In the genomic region with DNA sequence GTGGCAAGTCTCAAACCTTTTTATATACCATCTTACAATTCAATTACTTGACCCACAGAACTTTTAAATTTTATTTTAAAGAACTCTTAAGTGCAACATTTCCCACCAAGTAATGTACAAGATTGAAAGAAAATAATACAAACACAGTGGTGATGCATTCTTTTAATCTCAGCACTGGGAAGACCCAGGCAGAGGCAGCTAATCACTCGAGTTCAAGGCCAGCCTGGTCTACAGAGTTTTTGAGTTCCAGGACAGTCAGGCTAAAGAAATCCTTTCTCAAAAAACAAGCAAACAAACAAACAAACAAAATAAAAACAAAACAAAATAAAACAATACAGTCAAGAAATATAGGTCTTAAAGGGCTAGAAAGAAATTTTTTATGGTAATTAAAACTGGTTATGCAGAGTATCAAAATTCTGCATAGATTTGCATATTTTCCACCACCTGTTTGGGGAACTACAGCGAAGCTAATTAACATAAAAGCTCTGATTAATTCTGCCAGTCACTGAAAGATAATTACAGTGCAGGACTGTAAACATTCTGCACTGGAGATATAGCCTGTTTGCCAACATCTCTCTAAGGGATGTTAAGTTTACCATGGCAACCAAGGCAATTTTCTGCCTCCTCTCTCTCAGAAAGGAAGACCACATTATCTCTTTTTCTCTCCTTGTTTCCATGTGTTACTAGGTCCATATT, we compare ENCODE assay signal across 15 mouse cellular contexts.
DNase-seq lines count a peak whose midpoint lies in the region; ATAC-seq and TF ChIP-seq lines count a peak whose summit lies in the region.
"Had no signal": no experiment of that assay in that cellular context is flagged by ENCODE, and none has a peak within 500 bp of the region (broad histone marks: within the 10 kb centered on the region; RNA-seq: fewer than 3 reads in every experiment).

No protein-coding gene starts in this region.

- no peak overlapping the region for H3K9ac ChIP-seq in forebrain, embryonic 11.5 days (ENCODE audit: low read length)
- H3K9ac ChIP-seq in hindbrain, embryonic 16.5 days (ENCODE audit: low read depth, low read length), result no peak overlapping the region
- no peak overlapping the region for H3K9ac ChIP-seq in neural tube, embryonic 14.5 days (replicated peaks; ENCODE audit: low read depth, low read length)
- H3K9ac ChIP-seq in intestine, embryonic 16.5 days (ENCODE audit: low read depth, low read length), result no peak overlapping the region
- H3K9ac ChIP-seq: embryonic facial prominence, embryonic 12.5 days; limb, embryonic 15.5 days had no signal

- TF ChIP-seq POLR2A in brain, embryonic 14.5 days (IDR thresholded peaks at IDR 0.05; ENCODE audit: borderline replicate concordance, extremely low read depth, insufficient read depth, insufficient read length, poor library complexity, severe bottlenecking), result no peak

- H3K4me2 ChIP-seq in forebrain, embryonic 11.5 days (ENCODE audit: low read depth, low read length, severe bottlenecking), result no peak overlapping the region
- H3K4me2 ChIP-seq in hindbrain, embryonic 16.5 days (ENCODE audit: low read length), result no peak overlapping the region
- peak overlapping the region; percentile 9; the same call in 1 of the 2 replicates for H3K4me2 ChIP-seq in neural tube, embryonic 14.5 days (ENCODE audit: low read depth, low read length)
- no peak overlapping the region for H3K4me2 ChIP-seq in intestine, embryonic 16.5 days (ENCODE audit: low read depth, low read length)
- H3K4me2 ChIP-seq: embryonic facial prominence, embryonic 12.5 days; limb, embryonic 15.5 days had no signal

- H3K27ac ChIP-seq in forebrain, embryonic 11.5 days (ENCODE audit: low read depth, low read length), result no peak overlapping the region
- H3K27ac ChIP-seq in forebrain, embryonic 10.5 days, result no peak overlapping the region
- no peak overlapping the region for H3K27ac ChIP-seq in hindbrain, embryonic 16.5 days (ENCODE audit: low read depth, low read length)
- peak overlapping the region; percentile 45; the same call in 1 of the 2 replicates for H3K27ac ChIP-seq in neural tube, embryonic 14.5 days (ENCODE audit: low read depth, low read length)
- no peak overlapping the region for H3K27ac ChIP-seq in intestine, embryonic 16.5 days (ENCODE audit: low read length)
- H3K27ac ChIP-seq: embryonic facial prominence, embryonic 12.5 days; kidney, postnatal 0 days; limb, embryonic 15.5 days had no signal

- 68% methylated on average over 2 of the region's 2 CpGs for WGBS in forebrain, embryonic 11.5 days
- 88% methylated on average over 2 of the region's 2 CpGs for WGBS in forebrain, embryonic 10.5 days
- 41% methylated on average over 2 of the region's 2 CpGs for WGBS in hindbrain, embryonic 16.5 days
- WGBS in neural tube, embryonic 14.5 days, result 48% methylated on average over 2 of the region's 2 CpGs
- 85% methylated on average over 2 of the region's 2 CpGs for WGBS in intestine, embryonic 16.5 days

- H3K9me3 ChIP-seq in forebrain, embryonic 11.5 days (ENCODE audit: control insufficient read depth, low read length), result no peaks in the 10 kb centered on the region
- H3K9me3 ChIP-seq in forebrain, embryonic 10.5 days, result peaks cover 5% of the 10 kb centered on the region; the same call in 1 of the 2 replicates
- H3K9me3 ChIP-seq in hindbrain, embryonic 16.5 days (ENCODE audit: control insufficient read depth, low read length), result no peaks in the 10 kb centered on the region
- no peaks in the 10 kb centered on the region for H3K9me3 ChIP-seq in neural tube, embryonic 14.5 days (ENCODE audit: control insufficient read depth, low read length)
- H3K9me3 ChIP-seq in intestine, embryonic 16.5 days (ENCODE audit: control insufficient read depth, low read length), result no peaks in the 10 kb centered on the region
- H3K9me3 ChIP-seq: embryonic facial prominence, embryonic 12.5 days; limb, embryonic 15.5 days had no signal

- no peak for DNase-seq in forebrain, embryonic 11.5 days (ENCODE audit: low spot score)
- no peak for DNase-seq in forebrain, embryonic 10.5 days (ENCODE audit: extremely low spot score, low spot score)
- DNase-seq in brain, embryonic 14.5 days (ENCODE audit: low read depth), result peak; percentile 91
- no peak for DNase-seq in lung, postnatal 10 days
- no peak for DNase-seq in testis, postnatal 10 days (ENCODE audit: low spot score)
- DNase-seq: cerebellum, adult 11 months; heart, adult 18-20 months; layer of hippocampus, adult 9-11 months; lung, adult 2 months had no signal

- no peak overlapping the region for H3K4me3 ChIP-seq in forebrain, embryonic 11.5 days (ENCODE audit: low read depth, low read length)
- H3K4me3 ChIP-seq in forebrain, embryonic 10.5 days, result no peak overlapping the region
- no peak overlapping the region for H3K4me3 ChIP-seq in hindbrain, embryonic 16.5 days (ENCODE audit: low read length)
- H3K4me3 ChIP-seq in neural tube, embryonic 14.5 days (ENCODE audit: low read depth, low read length), result no peak overlapping the region
- no peak overlapping the region for H3K4me3 ChIP-seq in intestine, embryonic 16.5 days (ENCODE audit: low read length)
- H3K4me3 ChIP-seq: embryonic facial prominence, embryonic 12.5 days; limb, embryonic 15.5 days had no signal

- TF ChIP-seq CTCF in brain, embryonic 14.5 days (IDR thresholded peaks at IDR 0.05; ENCODE audit: borderline replicate concordance, extremely low read depth, insufficient read depth, insufficient read length), result no peak

- ATAC-seq in forebrain, embryonic 11.5 days (replicated peaks; ENCODE audit: low FRiP score), result peak; percentile 53
- peak; percentile 88 for ATAC-seq in hindbrain, embryonic 16.5 days
- ATAC-seq in neural tube, embryonic 14.5 days (ENCODE audit: low read depth), result peak; percentile 89
- ATAC-seq in intestine, embryonic 16.5 days, result no peak

- H3K27me3 ChIP-seq in forebrain, embryonic 11.5 days (ENCODE audit: control insufficient read depth, insufficient read depth, low read length), result no peaks in the 10 kb centered on the region
- no peaks in the 10 kb centered on the region for H3K27me3 ChIP-seq in forebrain, embryonic 10.5 days (ENCODE audit: poor library complexity, severe bottlenecking)
- no peaks in the 10 kb centered on the region for H3K27me3 ChIP-seq in hindbrain, embryonic 16.5 days (replicated peaks; ENCODE audit: control insufficient read depth, insufficient read depth, low read length)
- no peaks in the 10 kb centered on the region for H3K27me3 ChIP-seq in neural tube, embryonic 14.5 days (ENCODE audit: control insufficient read depth, insufficient read depth, low read length)
- no peaks in the 10 kb centered on the region for H3K27me3 ChIP-seq in intestine, embryonic 16.5 days (replicated peaks; ENCODE audit: control insufficient read depth, insufficient read depth, low read length)
- H3K27me3 ChIP-seq: embryonic facial prominence, embryonic 12.5 days; limb, embryonic 15.5 days had no signal

- H3K36me3 ChIP-seq in forebrain, embryonic 11.5 days (ENCODE audit: control insufficient read depth, insufficient read depth, low read length), result peaks cover 8% of the 10 kb centered on the region; the same call in 1 of the 2 replicates
- peaks cover 49% of the 10 kb centered on the region for H3K36me3 ChIP-seq in forebrain, embryonic 10.5 days (replicated peaks)
- H3K36me3 ChIP-seq in hindbrain, embryonic 16.5 days (ENCODE audit: control insufficient read depth, insufficient read depth, low read length), result peaks cover 12% of the 10 kb centered on the region
- peaks cover 4% of the 10 kb centered on the region; the same call in 1 of the 2 replicates for H3K36me3 ChIP-seq in neural tube, embryonic 14.5 days (ENCODE audit: control insufficient read depth, insufficient read depth, low read length)
- peaks cover 4% of the 10 kb centered on the region; the same call in 1 of the 2 replicates for H3K36me3 ChIP-seq in intestine, embryonic 16.5 days (ENCODE audit: control insufficient read depth, insufficient read depth, low read length)

- H3K4me1 ChIP-seq in forebrain, embryonic 11.5 days (replicated peaks; ENCODE audit: control insufficient read depth, insufficient read depth, low read length), result no peaks in the 10 kb centered on the region
- no peaks in the 10 kb centered on the region; the same call in 1 of the 2 replicates for H3K4me1 ChIP-seq in forebrain, embryonic 10.5 days
- peaks cover 8% of the 10 kb centered on the region for H3K4me1 ChIP-seq in hindbrain, embryonic 16.5 days (ENCODE audit: control insufficient read depth, insufficient read depth, low read depth, low read length)
- H3K4me1 ChIP-seq in neural tube, embryonic 14.5 days (ENCODE audit: control insufficient read depth, insufficient read depth, low read length), result peaks cover 13% of the 10 kb centered on the region
- no peaks in the 10 kb centered on the region for H3K4me1 ChIP-seq in intestine, embryonic 16.5 days (ENCODE audit: control insufficient read depth, insufficient read depth, low read length)
- H3K4me1 ChIP-seq: embryonic facial prominence, embryonic 12.5 days; limb, embryonic 15.5 days had no signal
